Mouse (Mus musculus): ENCODE data around the gene Mmel1. TPM values are rescaled to one million over a fixed set of nuclear protein-coding genes. Genes with fewer than 3 reads are reported as not detected.

Mmel1 gene
- polyA plus RNA-seq, 1 experiment from 2014 or later = 0.22 TPM

GRCm38 (mm10) chr4:154864961-154865760, 4.2 kb upstream of the Mmel1 start:
- no peak for ATAC-seq (ENCODE audit: insufficient number of reproducible peaks, insufficient read depth, low FRiP score, low read depth)
- H3K27me3 ChIP-seq (ENCODE audit: control insufficient read depth, insufficient read depth, low read length) = no peaks in the 10 kb centered on the region
- H3K36me3 ChIP-seq (ENCODE audit: control insufficient read depth, insufficient read depth, low read length) = no peaks in the 10 kb centered on the region
- no peak overlapping the region for H3K4me3 ChIP-seq (ENCODE audit: control insufficient read depth in 1 of 2, insufficient read depth in 1 of 2, low read depth in 1 of 2, low read length in 2 of 2)
- peaks cover 8 to 9% of the 10 kb centered on the region in 2 experiments for H3K4me1 ChIP-seq (ENCODE audit: control insufficient read depth in 2 of 2, insufficient read depth in 2 of 2, low read length in 2 of 2)
- peak overlapping the region; percentile 56; the same call in 1 of the 2 replicates for H3K4me2 ChIP-seq (ENCODE audit: low read length)
- peak overlapping the region; percentile 59 for H3K9ac ChIP-seq (ENCODE audit: low read length)
- no peaks in the 10 kb centered on the region for H3K9me3 ChIP-seq (ENCODE audit: control insufficient read depth, low read length)
- WGBS = 84% methylated on average over 18 of the region's 18 CpGs
- 0 out of 4 replicates have a peak overlapping the region, but pooled peaks of 1 of the 2 experiments have one; percentile 39 for H3K27ac ChIP-seq (replicated peaks in 1 of 2; ENCODE audit: control insufficient read depth in 1 of 2, insufficient read depth in 1 of 2, low read depth in 2 of 2, low read length in 2 of 2)

GRCm38 (mm10) chr4:154866391-154866790, 3.0 kb upstream of the Mmel1 start:
- ATAC-seq (ENCODE audit: insufficient number of reproducible peaks, insufficient read depth, low FRiP score, low read depth) = no peak
- Histone ChIP-seq H3K4me2 (ENCODE audit: low read length) (no peak overlapping the region), H3K4me3 (ENCODE audit: control insufficient read depth in 1 of 2, insufficient read depth in 1 of 2, low read depth in 1 of 2, low read length in 2 of 2) (no peak overlapping the region), H3K9ac (ENCODE audit: low read length) (no peak overlapping the region), H3K9me3 (ENCODE audit: control insufficient read depth, low read length) (no peaks in the 10 kb centered on the region), H3K4me1 (ENCODE audit: control insufficient read depth in 2 of 2, insufficient read depth in 2 of 2, low read length in 2 of 2) (peaks cover 8 to 9% of the 10 kb centered on the region in 2 experiments), H3K36me3 (ENCODE audit: control insufficient read depth, insufficient read depth, low read length) (no peaks in the 10 kb centered on the region), H3K27ac (replicated peaks in 1 of 2; ENCODE audit: control insufficient read depth in 1 of 2, insufficient read depth in 1 of 2, low read depth in 2 of 2, low read length in 2 of 2) (no peak overlapping the region), H3K27me3 (ENCODE audit: control insufficient read depth, insufficient read depth, low read length) (0 out of 2 replicates have a peak, but pooled peaks cover 1% of the 10 kb centered on the region)
- WGBS = 79% methylated on average over 5 of the region's 5 CpGs

GRCm38 (mm10) chr4:154867257-154867656, 2.1 kb upstream of the Mmel1 start:
- peaks cover 10% of the 10 kb centered on the region; the same call in 1 of the 2 replicates for H3K27me3 ChIP-seq (ENCODE audit: control insufficient read depth, insufficient read depth, low read length)
- no peaks in the 10 kb centered on the region for H3K36me3 ChIP-seq (ENCODE audit: control insufficient read depth, insufficient read depth, low read length)
- no peak overlapping the region for H3K9ac ChIP-seq (ENCODE audit: low read length)
- 78% methylated on average over 6 of the region's 6 CpGs for WGBS
- no peaks in the 10 kb centered on the region for H3K9me3 ChIP-seq (ENCODE audit: control insufficient read depth, low read length)
- H3K4me2 ChIP-seq (ENCODE audit: low read length) = no peak overlapping the region
- ATAC-seq (ENCODE audit: insufficient number of reproducible peaks, insufficient read depth, low FRiP score, low read depth) = no peak
- no peak overlapping the region for H3K4me3 ChIP-seq (ENCODE audit: control insufficient read depth in 1 of 2, insufficient read depth in 1 of 2, low read depth in 1 of 2, low read length in 2 of 2)
- H3K4me1 ChIP-seq (ENCODE audit: control insufficient read depth in 2 of 2, insufficient read depth in 2 of 2, low read length in 2 of 2) = peaks cover 8 to 9% of the 10 kb centered on the region in 2 experiments
- H3K27ac ChIP-seq (replicated peaks in 1 of 2; ENCODE audit: control insufficient read depth in 1 of 2, insufficient read depth in 1 of 2, low read depth in 2 of 2, low read length in 2 of 2) = no peak overlapping the region

GRCm38 (mm10) chr4:154870721-154871120, 1.3 kb downstream of the Mmel1 start:
- H3K4me3 ChIP-seq (ENCODE audit: control insufficient read depth in 1 of 2, insufficient read depth in 1 of 2, low read depth in 1 of 2, low read length in 2 of 2) = no peak overlapping the region
- H3K9me3 ChIP-seq (ENCODE audit: control insufficient read depth, low read length) = no peaks in the 10 kb centered on the region
- 69% methylated on average over 4 of the region's 4 CpGs for WGBS
- H3K4me1 ChIP-seq (ENCODE audit: control insufficient read depth in 2 of 2, insufficient read depth in 2 of 2, low read length in 2 of 2) = no peaks in the 10 kb centered on the region
- H3K4me2 ChIP-seq (ENCODE audit: low read length) = no peak overlapping the region
- ATAC-seq (ENCODE audit: insufficient number of reproducible peaks, insufficient read depth, low FRiP score, low read depth) = no peak
- H3K36me3 ChIP-seq (ENCODE audit: control insufficient read depth, insufficient read depth, low read length) = no peaks in the 10 kb centered on the region
- peaks cover 10% of the 10 kb centered on the region; the same call in 1 of the 2 replicates for H3K27me3 ChIP-seq (ENCODE audit: control insufficient read depth, insufficient read depth, low read length)
- no peak overlapping the region for H3K9ac ChIP-seq (ENCODE audit: low read length)
- no peak overlapping the region for H3K27ac ChIP-seq (replicated peaks in 1 of 2; ENCODE audit: control insufficient read depth in 1 of 2, insufficient read depth in 1 of 2, low read depth in 2 of 2, low read length in 2 of 2)

GRCm38 (mm10) chr4:154871757-154872251, 2.4 kb downstream of the Mmel1 start:
- Histone ChIP-seq H3K4me3 (ENCODE audit: control insufficient read depth in 1 of 2, insufficient read depth in 1 of 2, low read depth in 1 of 2, low read length in 2 of 2) (no peak overlapping the region), H3K36me3 (ENCODE audit: control insufficient read depth, insufficient read depth, low read length) (no peaks in the 10 kb centered on the region), H3K4me2 (ENCODE audit: low read length) (no peak overlapping the region), H3K9me3 (ENCODE audit: control insufficient read depth, low read length) (no peaks in the 10 kb centered on the region), H3K9ac (ENCODE audit: low read length) (no peak overlapping the region), H3K27me3 (ENCODE audit: control insufficient read depth, insufficient read depth, low read length) (peaks cover 10% of the 10 kb centered on the region; the same call in 1 of the 2 replicates), H3K4me1 (ENCODE audit: control insufficient read depth in 2 of 2, insufficient read depth in 2 of 2, low read length in 2 of 2) (no peaks in the 10 kb centered on the region), H3K27ac (replicated peaks in 1 of 2; ENCODE audit: control insufficient read depth in 1 of 2, insufficient read depth in 1 of 2, low read depth in 2 of 2, low read length in 2 of 2) (no peak overlapping the region)
- 0 out of 2 replicates have a peak, but pooled peaks have one; percentile 32 for ATAC-seq (ENCODE audit: insufficient number of reproducible peaks, insufficient read depth, low FRiP score, low read depth)
- WGBS = 4% methylated on average over 13 of the region's 13 CpGs

- H3K27me3 ChIP-seq (ENCODE audit: control insufficient read depth, insufficient read depth, low read length) = peaks cover 10% of the 10 kb centered on the region; the same call in 1 of the 2 replicates
- no peaks in the 10 kb centered on the region for H3K9me3 ChIP-seq (ENCODE audit: control insufficient read depth, low read length)
- H3K36me3 ChIP-seq (ENCODE audit: control insufficient read depth, insufficient read depth, low read length) = no peaks in the 10 kb centered on the region
- no peak overlapping the region for H3K9ac ChIP-seq (ENCODE audit: low read length)
- H3K27ac ChIP-seq (replicated peaks in 1 of 2; ENCODE audit: control insufficient read depth in 1 of 2, insufficient read depth in 1 of 2, low read depth in 2 of 2, low read length in 2 of 2) = no peak overlapping the region
- H3K4me1 ChIP-seq (ENCODE audit: control insufficient read depth in 2 of 2, insufficient read depth in 2 of 2, low read length in 2 of 2) = peaks cover 0 to under 1% of the 10 kb centered on the region in 2 experiments; a peak in 3 of 4 replicates
- H3K4me2 ChIP-seq (ENCODE audit: low read length) = no peak overlapping the region
- H3K4me3 ChIP-seq (ENCODE audit: control insufficient read depth in 1 of 2, insufficient read depth in 1 of 2, low read depth in 1 of 2, low read length in 2 of 2) = no peak overlapping the region
- no peak for ATAC-seq (ENCODE audit: insufficient number of reproducible peaks, insufficient read depth, low FRiP score, low read depth)
- 61% methylated on average over 6 of the region's 6 CpGs for WGBS
These were observed 3.8 kb downstream of the Mmel1 start for GRCm38 (mm10) chr4:154873186-154873585.

- no peaks in the 10 kb centered on the region for H3K9me3 ChIP-seq (ENCODE audit: control insufficient read depth, low read length)
- 6% methylated on average over 18 of the region's 18 CpGs for WGBS
These were observed 8.6 kb downstream of the Mmel1 start for GRCm38 (mm10) chr4:154877864-154878548.

More at GRCm38 (mm10) chr4:154877864-154878548, 8.6 kb downstream of the Mmel1 start:
- peak overlapping the region; percentile 39 to 43 for H3K4me3 ChIP-seq (ENCODE audit: control insufficient read depth in 1 of 2, insufficient read depth in 1 of 2, low read depth in 1 of 2, low read length in 2 of 2)
- peaks cover 26 to 36% of the 10 kb centered on the region in 2 experiments for H3K4me1 ChIP-seq (ENCODE audit: control insufficient read depth in 2 of 2, insufficient read depth in 2 of 2, low read length in 2 of 2)
- peak overlapping the region; percentile 60 for H3K9ac ChIP-seq (ENCODE audit: low read length)
- H3K27ac ChIP-seq (replicated peaks in 1 of 2; ENCODE audit: control insufficient read depth in 1 of 2, insufficient read depth in 1 of 2, low read depth in 2 of 2, low read length in 2 of 2) = peak overlapping the region; percentile 93 to 96
- ATAC-seq (ENCODE audit: insufficient number of reproducible peaks, insufficient read depth, low FRiP score, low read depth) = peak; percentile 93
- H3K4me2 ChIP-seq (ENCODE audit: low read length) = peak overlapping the region; percentile 66
- H3K36me3 ChIP-seq (ENCODE audit: control insufficient read depth, insufficient read depth, low read length) = no peaks in the 10 kb centered on the region
- H3K27me3 ChIP-seq (ENCODE audit: control insufficient read depth, insufficient read depth, low read length) = no peaks in the 10 kb centered on the region
